Mouse (Mus musculus) midbrain, embryonic 12.5 days (tissue): Measurements from ENCODE around the gene Mtfmt. TPM values are rescaled to one million over a fixed set of nuclear protein-coding genes. Genes with fewer than 3 reads are reported as not detected.

Source experiments
- ATAC-seq: fragments of 200-750 bp; cut with Nextera tagmentation; 2 replicates; pipeline ENCODE4 v1.8.0; 2017; ENCODE audit warnings: low read depth, moderate TSS enrichment, moderate library complexity; ENCODE audit not compliant: low FRiP score
- H3K27ac ChIP-seq: fragments of 300-500 bp; sonication (generic); replicated peaks from 2 replicates; pipeline ENCODE4 v1.5.1; 2016; ENCODE audit warnings: mild to moderate bottlenecking
- H3K27me3 ChIP-seq: fragments of 300-500 bp; sonication (generic); 2 replicates; pipeline ENCODE4 v1.6.1; 2016; ENCODE audit warnings: mild to moderate bottlenecking
- H3K36me3 ChIP-seq: fragments of 300-500 bp; sonication (generic); 2 replicates; pipeline ENCODE4 v1.6.1; 2016
- H3K4me1 ChIP-seq: fragments of 300-500 bp; sonication (generic); 2 replicates; pipeline ENCODE4 v1.6.1; 2016
- H3K4me2 ChIP-seq: fragments of 300-500 bp; sonication (generic); replicated peaks from 2 replicates; pipeline ENCODE4 v1.6.1; 2016; ENCODE audit warnings: mild to moderate bottlenecking, moderate library complexity
- H3K4me3 ChIP-seq: fragments of 300-500 bp; sonication (generic); 2 replicates; pipeline ENCODE4 v1.5.1; 2016; ENCODE audit warnings: mild to moderate bottlenecking
- H3K9ac ChIP-seq: fragments of 300-500 bp; sonication (generic); replicated peaks from 2 replicates; pipeline ENCODE4 v1.6.1; 2016; ENCODE audit warnings: mild to moderate bottlenecking, moderate library complexity
- H3K9me3 ChIP-seq: fragments of 300-500 bp; sonication (generic); 2 replicates; pipeline ENCODE4 v1.6.1; 2016; ENCODE audit warnings: mild to moderate bottlenecking
- WGBS: fragments of 180-500 bp; shearing (Covaris S2); methylation state at CpG from one replicate; pipeline ENCODE4 v1.1.7; 2016; 5-methylcytosine and 5-hydroxymethylcytosine counted together
- polyA plus RNA-seq: library from polyadenylated mRNA; unstranded; fragments of >200 nt; fragmentation: Nextera tagmentation; extraction: Ambion mirVana; gene quantifications from 2 replicates; pipeline ENCODE4 v1.2.1, GENCODE M21; 2016

Mtfmt gene
- polyA plus RNA-seq, 1 experiment from 2014 or later, result 23.3 TPM

- 90% methylated on average over 4 of the region's 4 CpGs for WGBS
Observed at GRCm38 (mm10) chr9:65472769-65473168, 37.2 kb downstream of the Mtfmt start.

DNA sequence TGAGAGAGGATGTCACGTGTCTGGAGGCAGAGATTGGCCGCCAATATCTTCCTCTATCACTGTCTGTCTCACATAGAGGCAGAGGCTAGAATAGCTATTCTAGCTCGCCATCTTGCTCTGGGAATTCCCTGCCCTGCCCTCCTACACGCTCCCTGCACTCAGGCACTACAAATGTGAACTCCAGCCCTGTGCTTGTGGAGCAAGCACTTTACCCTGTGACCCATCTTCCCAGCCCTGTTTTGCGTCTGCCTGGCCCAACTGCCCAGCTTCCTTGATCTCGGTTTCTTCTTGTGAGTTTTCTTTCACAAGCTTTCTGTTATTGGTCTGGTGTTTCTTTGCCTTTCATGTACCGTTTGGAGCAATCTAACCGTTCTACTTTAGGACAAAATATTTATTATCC lies 43.6 kb downstream of the Mtfmt start:
- no peak overlapping the region for H3K9ac ChIP-seq
- H3K9me3 ChIP-seq, result no peaks in the 10 kb centered on the region
- H3K4me2 ChIP-seq, result no peak overlapping the region
- no peaks in the 10 kb centered on the region for H3K4me1 ChIP-seq
- no peak for ATAC-seq
- peaks cover 84% of the 10 kb centered on the region for H3K36me3 ChIP-seq
- WGBS, result 84% methylated on average over 8 of the region's 8 CpGs
- H3K27ac ChIP-seq, result no peak overlapping the region
- H3K27me3 ChIP-seq, result no peaks in the 10 kb centered on the region
- H3K4me3 ChIP-seq, result no peak overlapping the region

More at GRCm38 (mm10) chr9:65472769-65473168, 37.2 kb downstream of the Mtfmt start:
- Histone ChIP-seq H3K9me3 (no peaks in the 10 kb centered on the region), H3K36me3 (peaks cover 61% of the 10 kb centered on the region), H3K4me2 (no peak overlapping the region), H3K27me3 (no peaks in the 10 kb centered on the region), H3K27ac (no peak overlapping the region), H3K9ac (no peak overlapping the region), H3K4me3 (no peak overlapping the region), H3K4me1 (no peaks in the 10 kb centered on the region)
- no peak for ATAC-seq

GRCm38 (mm10) chr9:65480071-65480470 lies 44.5 kb downstream of the Mtfmt start:
- Histone ChIP-seq H3K4me2 (no peak overlapping the region), H3K36me3 (peaks cover 86% of the 10 kb centered on the region), H3K9me3 (no peaks in the 10 kb centered on the region), H3K27ac (no peak overlapping the region), H3K9ac (no peak overlapping the region), H3K27me3 (no peaks in the 10 kb centered on the region), H3K4me1 (no peaks in the 10 kb centered on the region), H3K4me3 (no peak overlapping the region)
- ATAC-seq, result no peak
- WGBS, result 83% methylated on average over 5 of the region's 5 CpGs

GRCm38 (mm10) chr9:65491476-65491875 lies 55.9 kb downstream of the Mtfmt start:
- 89% methylated on average over 3 of the region's 3 CpGs for WGBS
- Histone ChIP-seq H3K4me3 (no peak overlapping the region), H3K9me3 (no peaks in the 10 kb centered on the region), H3K4me2 (no peak overlapping the region), H3K4me1 (no peaks in the 10 kb centered on the region), H3K9ac (no peak overlapping the region), H3K36me3 (peaks cover 28% of the 10 kb centered on the region), H3K27me3 (no peaks in the 10 kb centered on the region), H3K27ac (no peak overlapping the region)
- no peak for ATAC-seq

GRCm38 (mm10) chr9:65492351-65492750 lies 56.8 kb downstream of the Mtfmt start:
- Histone ChIP-seq H3K9ac (no peak overlapping the region), H3K4me3 (no peak overlapping the region), H3K36me3 (peaks cover 20% of the 10 kb centered on the region), H3K4me1 (no peaks in the 10 kb centered on the region), H3K4me2 (no peak overlapping the region), H3K9me3 (no peaks in the 10 kb centered on the region), H3K27ac (no peak overlapping the region), H3K27me3 (no peaks in the 10 kb centered on the region)
- ATAC-seq, result no peak
- WGBS, result 97% methylated on average over 2 of the region's 2 CpGs

DNA sequence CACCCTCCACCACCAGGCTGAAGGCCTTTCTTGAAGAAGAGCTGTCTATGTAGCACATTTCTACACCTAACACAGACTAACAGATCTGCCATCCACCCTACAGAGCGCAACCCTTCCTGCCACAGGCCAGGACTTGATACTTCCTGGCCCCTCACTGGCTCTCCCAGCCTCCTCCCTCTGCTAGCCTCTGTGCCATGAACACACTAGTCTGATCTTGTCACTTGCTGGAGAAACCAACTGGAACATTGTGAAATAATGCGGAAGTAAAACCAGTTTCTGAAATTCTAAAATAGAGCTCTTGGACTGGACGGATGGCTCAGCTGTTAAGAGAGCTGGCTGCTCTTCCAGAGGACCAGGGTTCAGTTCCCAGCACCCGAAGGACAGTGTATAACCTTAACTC lies 57.3 kb downstream of the Mtfmt start:
- peaks cover 15% of the 10 kb centered on the region; the same call in 1 of the 2 replicates for H3K36me3 ChIP-seq
- no peaks in the 10 kb centered on the region for H3K27me3 ChIP-seq
- no peak overlapping the region for H3K4me2 ChIP-seq
- H3K9ac ChIP-seq, result no peak overlapping the region
- H3K27ac ChIP-seq, result no peak overlapping the region
- no peak overlapping the region for H3K4me3 ChIP-seq
- H3K9me3 ChIP-seq, result no peaks in the 10 kb centered on the region
- 90% methylated on average over 4 of the region's 4 CpGs for WGBS
- H3K4me1 ChIP-seq, result no peaks in the 10 kb centered on the region
- no peak for ATAC-seq

DNA sequence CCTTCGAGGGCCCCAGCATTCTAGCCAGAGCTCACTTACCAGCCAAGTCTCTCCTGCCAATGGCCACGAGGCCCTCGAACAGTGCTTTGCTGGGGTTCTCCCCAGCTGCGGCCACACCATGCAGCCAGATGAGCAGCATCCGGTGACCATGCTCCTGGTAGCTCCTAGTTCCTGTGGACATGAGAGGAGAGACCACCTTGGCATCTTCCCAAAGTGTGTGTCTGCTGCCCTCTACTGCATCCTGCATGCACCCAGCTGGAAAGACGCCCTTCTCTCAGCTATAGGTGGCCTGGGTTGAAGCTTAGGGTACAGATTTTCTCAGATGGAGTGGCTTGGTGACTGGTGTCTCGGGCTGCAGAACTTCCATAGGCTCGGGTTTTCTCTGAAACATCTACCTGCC lies 66.6 kb downstream of the Mtfmt start:
- Histone ChIP-seq H3K9me3 (no peaks in the 10 kb centered on the region), H3K4me1 (no peaks in the 10 kb centered on the region), H3K27ac (no peak overlapping the region), H3K9ac (no peak overlapping the region), H3K4me2 (no peak overlapping the region), H3K27me3 (no peaks in the 10 kb centered on the region), H3K36me3 (no peaks in the 10 kb centered on the region), H3K4me3 (no peak overlapping the region)
- 58% methylated on average over 8 of the region's 8 CpGs for WGBS
- no peak for ATAC-seq

Other genes starting within 250 kb of the Mtfmt start
- gene Parp16, start 240.4 kb upstream of the Mtfmt start, polyA plus RNA-seq, result 5.6 and 6.5 TPM in 2 replicates
- gene Cilp, start 170.6 kb upstream of the Mtfmt start, polyA plus RNA-seq, result 0.09 and 0.11 TPM in 2 replicates
- 43.0 and 44.3 TPM in 2 replicates for gene Clpx, start 141.5 kb upstream of the Mtfmt start, polyA plus RNA-seq
- gene Pdcd7, start 89.7 kb upstream of the Mtfmt start, polyA plus RNA-seq, result 12.2 and 14.3 TPM in 2 replicates
- gene Ubap1l, start 74.7 kb upstream of the Mtfmt start, polyA plus RNA-seq, result 0.17 and 0.65 TPM in 2 replicates
- 0.37 and 0.45 TPM in 2 replicates for gene Kbtbd13, start 44.1 kb upstream of the Mtfmt start, polyA plus RNA-seq
- 6.5 TPM in 2 replicates for gene Rasl12, start 37.3 kb upstream of the Mtfmt start, polyA plus RNA-seq
- gene Slc51b, start 12.8 kb upstream of the Mtfmt start, polyA plus RNA-seq, result not detected in 2 replicates
- 112 and 113 TPM in 2 replicates for gene Spg21, start 25.2 kb downstream of the Mtfmt start, polyA plus RNA-seq
- gene Ankdd1a, start 84.4 kb downstream of the Mtfmt start, polyA plus RNA-seq, result 0.22 and 0.24 TPM in 2 replicates
- gene Plekho2, start 144.3 kb downstream of the Mtfmt start, polyA plus RNA-seq, result 10.0 and 10.6 TPM in 2 replicates
- gene Pif1, start 151.4 kb downstream of the Mtfmt start, polyA plus RNA-seq, result 22.3 and 24.0 TPM in 2 replicates
- gene Rbpms2, start 193.9 kb downstream of the Mtfmt start, polyA plus RNA-seq, result 11.5 and 12.8 TPM in 2 replicates
- gene Oaz2, start 232.2 kb downstream of the Mtfmt start, polyA plus RNA-seq, result 262 and 269 TPM in 2 replicates